Mouse (Mus musculus): ENCODE data around the gene Dppa2.

GRCm38 (mm10) chr16:48259519-48259918 is 44.2 kb upstream of the Dppa2 start:
- TF ChIP-seq CTCF (IDR thresholded peaks at IDR 0.05; ENCODE audit: low read depth, low read length) (no peak), GATA1 (IDR thresholded peaks at IDR 0.05; ENCODE audit: borderline replicate concordance, low read length) (no peak), POLR2AphosphoS5 (IDR thresholded peaks at IDR 0.05; ENCODE audit: insufficient replicate concordance, low read depth, low read length) (no peak), TAL1 (conservative IDR thresholded peaks at IDR 0.05; ENCODE audit: low read depth, low read length) (no peak)

All from G1E (cell line).